Mouse (Mus musculus) liver, adult 2 months (tissue): ENCODE measurements around the gene Ubox5. TPM values are rescaled to one million over a fixed set of nuclear protein-coding genes. Genes with fewer than 3 reads are reported as not detected.

Source experiments
- DNase-seq: peaks from one replicate; pipeline ENCODE4 v3.0.0-alpha.2; 2011; ENCODE audit warnings: low read depth, low spot score; ENCODE audit errors: extremely low read depth
- H3K27ac ChIP-seq: fragments of 200-500 bp; replicated peaks from 2 replicates; pipeline ENCODE4 v1.5.1; 2012; ENCODE audit warnings: low read depth, mild to moderate bottlenecking, control low read depth, inconsistent platforms, low read length; ENCODE audit not compliant: insufficient read depth
- H3K27me3 ChIP-seq: fragments of 200-500 bp; 2 replicates; pipeline ENCODE4 v1.6.1; 2012; ENCODE audit warnings: mild to moderate bottlenecking, moderate library complexity, low read length, inconsistent platforms; ENCODE audit not compliant: control insufficient read depth, insufficient read depth
- H3K36me3 ChIP-seq: fragments of 200-500 bp; 2 replicates; pipeline ENCODE4 v1.6.1; 2012; ENCODE audit warnings: low read length, inconsistent platforms; ENCODE audit not compliant: control insufficient read depth, insufficient read depth
- H3K4me1 ChIP-seq: fragments of 200-500 bp; 2 replicates; pipeline ENCODE4 v1.6.1; 2011; ENCODE audit warnings: low read length; ENCODE audit not compliant: control insufficient read depth, insufficient read depth
- H3K4me3 ChIP-seq: fragments of 200-500 bp; 2 replicates; pipeline ENCODE4 v1.5.1; 2011; ENCODE audit warnings: low read depth, mild to moderate bottlenecking, control low read depth, low read length, moderate library complexity; ENCODE audit not compliant: insufficient read depth
- H3K79me2 ChIP-seq: fragments of 200-500 bp; 2 replicates; pipeline ENCODE4 v1.6.1; 2012; ENCODE audit warnings: inconsistent platforms, mild to moderate bottlenecking, low read length, moderate library complexity; ENCODE audit not compliant: control insufficient read depth, insufficient read depth
- H3K9ac ChIP-seq: fragments of 200-500 bp; 2 replicates; pipeline ENCODE4 v1.6.1; 2012; ENCODE audit warnings: low read depth, mild to moderate bottlenecking, control low read depth, inconsistent platforms, low read length
- CTCF ChIP-seq: fragments of 200-500 bp; IDR thresholded peaks from 2 replicates; pipeline ENCODE4 v1.5.1; 2011; ENCODE audit warnings: low read depth, low read length, control low read depth
- POLR2A ChIP-seq: fragments of 200-500 bp; IDR thresholded peaks from 2 replicates; pipeline ENCODE4 v1.6.1; 2011; ENCODE audit warnings: low read length, control low read depth; ENCODE audit not compliant: insufficient read depth; ENCODE audit errors: extremely low read depth
- WGBS: fragments of 180-500 bp; shearing (Covaris S2); methylation state at CpG from one replicate; pipeline ENCODE4 v1.1.7; 2018; 5-methylcytosine and 5-hydroxymethylcytosine counted together
- polyA plus RNA-seq: library from polyadenylated mRNA; depleted of rRNA; stranded (reverse); fragments of >200 nt; gene quantifications from 2 replicates; pipeline ENCODE4 v1.2.3, GENCODE M21; 2012
- total RNA-seq: library from RNA; depleted of rRNA; stranded (reverse); fragments of >200 nt; gene quantifications from 2 replicates; pipeline ENCODE4 v1.2.3, GENCODE M21; 2014

The Ubox5 gene
- total and polyA plus RNA-seq, 2 experiments = 1.0 to 3.4 TPM

- H3K4me1 ChIP-seq = peaks cover 6% of the 10 kb centered on the region
- no peaks in the 10 kb centered on the region for H3K79me2 ChIP-seq
- 0 out of 2 replicates have a peak within 1 kb of the TSS, but pooled peaks have one; percentile 21 for H3K9ac ChIP-seq
- no peak for DNase-seq
- peak within 1 kb of the TSS; percentile 33; the same call in 1 of the 2 replicates for H3K4me3 ChIP-seq
- H3K27ac ChIP-seq = no peak within 1 kb of the TSS
- 83% methylated on average over 9 of the region's 9 CpGs for WGBS
- H3K36me3 ChIP-seq = no peaks in the 10 kb centered on the region
- H3K27me3 ChIP-seq = peaks cover 5% of the 10 kb centered on the region; the same call in 1 of the 2 replicates
- TF ChIP-seq POLR2A (no peak), CTCF (no peak)
These were observed 54.0 kb downstream of the Ubox5 start, which contains the start of gene Oxt for GRCm38 (mm10) chr2:130575873-130576272. Oxt (plus strand) TSS chr2:130576173.

- no peaks in the 10 kb centered on the region for H3K36me3 ChIP-seq
- H3K9ac ChIP-seq = no peak overlapping the region
- DNase-seq = no peak
- no peaks in the 10 kb centered on the region for H3K79me2 ChIP-seq
- no peak overlapping the region for H3K27ac ChIP-seq
- WGBS = 92% methylated on average over 5 of the region's 5 CpGs
- H3K4me3 ChIP-seq = no peak overlapping the region
- H3K4me1 ChIP-seq = peaks cover 6% of the 10 kb centered on the region
- no peak for TF ChIP-seq POLR2A
- TF ChIP-seq CTCF = no peak
- H3K27me3 ChIP-seq = peaks cover 5% of the 10 kb centered on the region; the same call in 1 of the 2 replicates
These were observed 54.9 kb downstream of the Ubox5 start for GRCm38 (mm10) chr2:130574960-130575359.

GRCm38 (mm10) chr2:130569926-130570325, 59.9 kb downstream of the Ubox5 start:
- Histone ChIP-seq H3K36me3 (no peaks in the 10 kb centered on the region; the same call in 1 of the 2 replicates), H3K79me2 (no peaks in the 10 kb centered on the region), H3K4me1 (peaks cover 2% of the 10 kb centered on the region), H3K27me3 (no peaks in the 10 kb centered on the region), H3K27ac (no peak overlapping the region), H3K9ac (no peak overlapping the region), H3K4me3 (no peak overlapping the region)
- no peak for DNase-seq
- no peak for TF ChIP-seq CTCF
- no peak for TF ChIP-seq POLR2A

- no peaks in the 10 kb centered on the region; the same call in 1 of the 2 replicates for H3K36me3 ChIP-seq
- H3K4me3 ChIP-seq = no peak overlapping the region
- no peak overlapping the region for H3K9ac ChIP-seq
- peaks cover 3% of the 10 kb centered on the region; the same call in 1 of the 2 replicates for H3K79me2 ChIP-seq
- H3K4me1 ChIP-seq = peaks cover 7% of the 10 kb centered on the region
- WGBS = 36% methylated on average over 4 of the region's 4 CpGs
- H3K27me3 ChIP-seq = no peaks in the 10 kb centered on the region
- DNase-seq = peak; percentile 36
- H3K27ac ChIP-seq = no peak overlapping the region
- TF ChIP-seq CTCF (no peak), POLR2A (no peak)
These were observed 60.9 kb downstream of the Ubox5 start for GRCm38 (mm10) chr2:130568921-130569320.

GRCm38 (mm10) chr2:130564983-130565382, 64.9 kb downstream of the Ubox5 start:
- Histone ChIP-seq H3K9ac (no peak overlapping the region), H3K79me2 (peaks cover 6% of the 10 kb centered on the region; the same call in 1 of the 2 replicates), H3K27ac (no peak overlapping the region), H3K4me1 (peaks cover 10% of the 10 kb centered on the region), H3K27me3 (no peaks in the 10 kb centered on the region), H3K4me3 (no peak overlapping the region), H3K36me3 (no peaks in the 10 kb centered on the region; the same call in 1 of the 2 replicates)
- no peak for DNase-seq
- no peak for TF ChIP-seq CTCF
- no peak for TF ChIP-seq POLR2A
- 91% methylated on average over 8 of the region's 8 CpGs for WGBS

DNA sequence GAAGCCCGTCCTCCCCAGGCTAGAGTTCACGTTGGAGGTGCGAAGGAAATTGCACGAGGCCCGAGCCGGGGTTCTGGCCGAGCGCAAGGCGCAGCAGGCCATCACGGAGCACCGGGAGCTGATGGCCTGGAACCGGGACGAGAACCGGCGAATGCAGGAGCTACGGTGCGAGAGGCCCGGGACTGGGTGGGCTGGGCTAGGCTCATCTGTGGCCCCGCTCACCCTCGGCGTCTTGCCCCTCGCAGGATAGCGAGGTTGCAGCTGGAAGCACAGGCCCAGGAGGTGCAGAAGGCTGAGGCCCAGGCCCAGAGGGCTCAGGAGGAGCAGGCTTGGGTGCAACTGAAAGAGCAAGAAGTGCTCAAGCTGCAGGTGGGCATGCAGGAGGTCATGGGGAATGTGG, 65.8 kb downstream of the Ubox5 start:
- H3K36me3 ChIP-seq = no peaks in the 10 kb centered on the region; the same call in 1 of the 2 replicates
- peak overlapping the region; percentile 88 for H3K9ac ChIP-seq
- no peak for TF ChIP-seq CTCF
- TF ChIP-seq POLR2A = no peak
- no peaks in the 10 kb centered on the region for H3K27me3 ChIP-seq
- 0 out of 2 replicates have a peak overlapping the region, but pooled peaks have one; percentile 5 for H3K27ac ChIP-seq
- H3K4me3 ChIP-seq = peak overlapping the region; percentile 83
- no peak for DNase-seq
- H3K4me1 ChIP-seq = peaks cover 10% of the 10 kb centered on the region
- H3K79me2 ChIP-seq = peaks cover 6% of the 10 kb centered on the region; the same call in 1 of the 2 replicates
- 1% methylated on average over 23 of the region's 23 CpGs for WGBS
